Mouse (Mus musculus) erythroblast, embryonic 14.5 days (primary cell): Measurements from ENCODE around the gene Tram2. TPM values are rescaled to one million over a fixed set of nuclear protein-coding genes. Genes with fewer than 3 reads are reported as not detected.
A peak's percentile ranks its signal among the peaks of the same experiment; 100 is the strongest.

ENCODE experiments used
- H3K27me3 ChIP-seq: 2 replicates; pipeline ENCODE4 v1.6.1; 2012; ENCODE audit warnings: inconsistent platforms; ENCODE audit not compliant: control insufficient read depth
- H3K36me3 ChIP-seq: 2 replicates; pipeline ENCODE4 v1.6.1; 2012; ENCODE audit warnings: mild to moderate bottlenecking, inconsistent platforms; ENCODE audit not compliant: control insufficient read depth
- H3K4me1 ChIP-seq: 2 replicates; pipeline ENCODE4 v1.6.1; 2012; ENCODE audit warnings: inconsistent platforms; ENCODE audit not compliant: control insufficient read depth
- H3K4me3 ChIP-seq: replicated peaks from 2 replicates; pipeline ENCODE3; 2012; ENCODE audit warnings: moderate library complexity, mild to moderate bottlenecking, inconsistent platforms
- H3K9me3 ChIP-seq: 2 replicates; pipeline ENCODE4 v1.6.1; 2012; ENCODE audit warnings: low read length, inconsistent platforms, mixed read lengths; ENCODE audit not compliant: control insufficient read depth
- GATA1 ChIP-seq: IDR thresholded peaks from 2 replicates; pipeline ENCODE4 v1.6.1; 2012; ENCODE audit warnings: low read length, inconsistent platforms, mixed read lengths
- TAL1 ChIP-seq: IDR thresholded peaks from 3 replicates; pipeline ENCODE4 v1.6.1; 2012; ENCODE audit warnings: low read length, inconsistent platforms, mixed read lengths
- polyA plus RNA-seq: library from polyadenylated mRNA; stranded (reverse); fragments of >175 nt; gene quantifications from 2 replicates; pipeline ENCODE4 v1.2.3, GENCODE M21; 2012

The Tram2 gene
- 0.01 TPM in 1 of 2 replicates, not detected in the other for polyA plus RNA-seq

DNA sequence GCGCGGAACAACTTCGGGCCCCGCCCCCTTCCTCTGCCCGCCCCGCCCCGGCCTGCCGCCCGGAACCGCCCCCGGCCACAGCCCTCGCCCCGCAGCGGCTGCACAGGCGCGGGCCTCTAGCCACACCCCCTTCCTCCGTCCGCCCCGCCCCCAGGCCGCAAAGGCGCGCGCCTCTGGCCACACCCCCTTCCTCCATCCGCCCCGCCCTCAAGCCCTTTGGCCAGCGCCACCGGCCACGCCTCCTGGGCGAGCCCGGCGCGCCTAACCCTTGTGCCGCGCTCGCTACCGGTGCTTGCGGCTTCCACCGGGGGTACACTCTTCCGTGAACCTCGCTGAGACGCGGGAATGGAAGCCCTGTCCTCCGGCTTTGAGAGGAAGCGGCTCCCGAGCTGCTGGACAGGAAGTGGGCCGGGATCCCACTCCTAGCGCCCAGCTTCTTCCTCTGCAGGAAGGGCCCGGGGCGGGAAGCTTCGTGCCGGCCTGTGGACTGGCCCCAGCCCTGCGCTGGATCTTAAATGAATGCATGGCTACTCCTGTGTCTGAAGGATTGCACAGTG lies at the start of gene Tram2:
Gene Tram2, minus strand, starts transcription at position 13 of the 557 bp plus-strand sequence.
- H3K36me3 ChIP-seq = no peaks in the 10 kb centered on the region
- peaks cover 19% of the 10 kb centered on the region for H3K27me3 ChIP-seq
- peak within 1 kb of the TSS; percentile 71 for H3K4me3 ChIP-seq
- no peak for TF ChIP-seq TAL1
- no peak for TF ChIP-seq GATA1
- H3K4me1 ChIP-seq = peaks cover 16% of the 10 kb centered on the region
- no peaks in the 10 kb centered on the region for H3K9me3 ChIP-seq

- H3K36me3 ChIP-seq = no peaks in the 10 kb centered on the region
- H3K4me3 ChIP-seq = no peak overlapping the region
- H3K9me3 ChIP-seq = peaks cover 3% of the 10 kb centered on the region; the same call in 1 of the 2 replicates
- H3K4me1 ChIP-seq = no peaks in the 10 kb centered on the region
- TF ChIP-seq TAL1 (no peak), GATA1 (no peak)
- no peaks in the 10 kb centered on the region for H3K27me3 ChIP-seq
These were observed 45.8 kb upstream of the Tram2 start for GRCm38 (mm10) chr1:21124713-21125336.

- H3K36me3 ChIP-seq = no peaks in the 10 kb centered on the region
- H3K4me1 ChIP-seq = no peaks in the 10 kb centered on the region
- no peaks in the 10 kb centered on the region for H3K9me3 ChIP-seq
- H3K27me3 ChIP-seq = no peaks in the 10 kb centered on the region
- TF ChIP-seq TAL1 (no peak), GATA1 (no peak)
- no peak overlapping the region for H3K4me3 ChIP-seq
These were observed 24.8 kb upstream of the Tram2 start for GRCm38 (mm10) chr1:21103784-21104183.

DNA sequence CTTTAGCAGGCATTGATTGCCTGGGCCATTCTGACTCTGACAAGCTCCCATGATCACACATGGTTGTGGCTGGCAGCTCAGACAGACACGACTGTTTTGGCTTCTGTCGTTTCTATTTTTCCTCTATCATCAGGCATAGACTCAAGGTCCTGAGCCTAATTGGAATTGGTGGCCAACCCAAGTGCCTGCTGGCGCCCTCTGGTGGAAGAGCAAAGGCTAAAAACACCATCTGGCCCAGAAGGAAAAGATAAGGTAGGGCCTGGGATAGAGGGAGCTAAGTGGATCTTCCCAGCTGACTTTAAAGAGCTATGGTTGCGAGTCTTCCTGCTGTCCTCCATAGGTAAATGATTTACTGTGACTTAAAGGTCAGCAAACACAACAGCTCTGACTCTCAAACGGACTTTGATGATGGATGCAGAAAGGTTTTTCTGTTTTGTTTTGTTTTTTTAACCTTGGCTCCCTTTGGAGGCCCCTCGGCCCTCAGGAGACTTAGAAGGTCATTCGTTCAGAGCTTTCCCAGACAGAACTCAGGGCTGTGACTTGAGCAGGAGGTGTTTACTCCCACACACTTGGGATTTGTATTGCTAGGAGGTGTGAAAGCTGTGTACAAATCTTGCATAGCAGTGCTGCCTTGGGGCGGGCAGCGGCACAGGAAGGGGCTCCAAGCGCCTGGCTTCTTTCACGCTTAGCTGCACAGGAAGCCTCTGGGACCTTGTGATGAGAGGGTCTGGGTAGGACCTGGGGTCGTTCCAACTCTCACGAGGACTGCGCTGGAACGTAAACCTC lies 22.4 kb upstream of the Tram2 start:
- no peaks in the 10 kb centered on the region for H3K36me3 ChIP-seq
- no peak for TF ChIP-seq GATA1
- no peak for TF ChIP-seq TAL1
- no peaks in the 10 kb centered on the region for H3K4me1 ChIP-seq
- no peak overlapping the region for H3K4me3 ChIP-seq
- no peaks in the 10 kb centered on the region for H3K27me3 ChIP-seq
- H3K9me3 ChIP-seq = no peaks in the 10 kb centered on the region

DNA sequence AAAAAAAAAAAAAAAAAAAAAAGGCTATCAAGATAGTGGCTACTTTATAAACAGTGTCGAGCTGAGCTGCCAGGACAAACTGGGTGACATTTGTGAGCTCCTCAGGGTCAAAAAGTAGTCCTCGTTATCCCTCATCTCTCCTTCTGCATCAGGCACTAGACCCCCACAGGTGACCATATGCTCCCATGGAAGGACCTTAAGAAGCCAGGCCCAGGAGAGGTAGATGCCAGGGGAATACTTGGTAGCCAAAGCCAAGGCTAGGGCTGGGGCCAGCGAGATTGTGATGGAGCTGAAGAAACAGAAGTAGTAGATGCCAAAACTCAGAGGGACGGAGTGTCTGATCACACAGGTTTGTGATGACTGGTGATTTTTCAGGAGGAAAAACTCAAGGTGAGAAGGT lies 21.7 kb upstream of the Tram2 start:
- Histone ChIP-seq H3K27me3 (no peaks in the 10 kb centered on the region), H3K4me1 (no peaks in the 10 kb centered on the region)

GRCm38 (mm10) chr1:21097001-21097989 lies 18.3 kb upstream of the Tram2 start:
- no peaks in the 10 kb centered on the region for H3K27me3 ChIP-seq
- TF ChIP-seq GATA1 = no peak
- no peak for TF ChIP-seq TAL1
- H3K36me3 ChIP-seq = no peaks in the 10 kb centered on the region
- no peak overlapping the region for H3K4me3 ChIP-seq
- H3K9me3 ChIP-seq = no peaks in the 10 kb centered on the region
- H3K4me1 ChIP-seq = no peaks in the 10 kb centered on the region

More for the DNA sequence above, 21.7 kb upstream of the Tram2 start:
- H3K4me3 ChIP-seq = no peak overlapping the region
- TF ChIP-seq TAL1 = no peak
- no peak for TF ChIP-seq GATA1
- no peaks in the 10 kb centered on the region for H3K9me3 ChIP-seq
- no peaks in the 10 kb centered on the region for H3K36me3 ChIP-seq

DNA sequence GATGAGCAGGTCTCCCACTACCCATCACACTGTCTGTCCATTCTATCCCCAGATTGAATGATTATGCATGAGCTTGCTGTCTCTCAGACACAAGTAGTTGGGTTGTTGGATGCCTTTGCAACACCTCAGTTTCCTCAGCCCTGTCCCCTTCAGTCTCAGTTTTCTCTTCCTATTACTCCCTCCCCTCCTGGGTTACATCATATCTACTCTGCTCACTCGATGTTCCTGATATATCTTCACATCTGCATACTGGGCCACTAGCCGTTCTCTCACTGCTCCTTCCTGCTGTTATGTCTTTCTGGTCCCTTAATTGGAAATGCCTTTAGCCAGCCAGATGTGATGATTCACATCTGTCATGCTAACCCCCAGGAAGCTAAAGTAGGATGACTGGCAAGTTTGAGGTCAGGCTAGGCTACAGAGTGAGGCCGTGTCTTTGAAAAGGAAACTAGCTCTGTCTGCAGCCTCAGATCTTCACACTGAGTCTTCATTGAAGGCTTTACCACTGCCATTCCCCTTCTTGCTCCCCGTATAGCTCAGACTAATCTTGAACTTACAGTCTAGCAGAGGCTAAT lies 15.7 kb upstream of the Tram2 start:
- Histone ChIP-seq H3K36me3 (no peaks in the 10 kb centered on the region), H3K4me3 (no peak overlapping the region), H3K4me1 (peaks cover 2% of the 10 kb centered on the region), H3K9me3 (no peaks in the 10 kb centered on the region), H3K27me3 (no peaks in the 10 kb centered on the region)
- TF ChIP-seq GATA1 = no peak
- no peak for TF ChIP-seq TAL1

- TF ChIP-seq TAL1 (no peak), GATA1 (no peak)
- H3K4me3 ChIP-seq = no peak overlapping the region
These were observed 10.7 kb upstream of the Tram2 start for GRCm38 (mm10) chr1:21089661-21090117.

More at GRCm38 (mm10) chr1:21089661-21090117, 10.7 kb upstream of the Tram2 start:
- no peaks in the 10 kb centered on the region for H3K27me3 ChIP-seq
- no peaks in the 10 kb centered on the region for H3K9me3 ChIP-seq
- H3K36me3 ChIP-seq = no peaks in the 10 kb centered on the region
- peaks cover 7% of the 10 kb centered on the region for H3K4me1 ChIP-seq
